Mouse (Mus musculus): ENCODE measurements at regions not wholly inside any gene's neighbourhood (a gene's known extent, or its start where the extent isn't known, plus 50 kb on each side); places are given as distances from the start of the nearest gene placed in this dataset.

DNA sequence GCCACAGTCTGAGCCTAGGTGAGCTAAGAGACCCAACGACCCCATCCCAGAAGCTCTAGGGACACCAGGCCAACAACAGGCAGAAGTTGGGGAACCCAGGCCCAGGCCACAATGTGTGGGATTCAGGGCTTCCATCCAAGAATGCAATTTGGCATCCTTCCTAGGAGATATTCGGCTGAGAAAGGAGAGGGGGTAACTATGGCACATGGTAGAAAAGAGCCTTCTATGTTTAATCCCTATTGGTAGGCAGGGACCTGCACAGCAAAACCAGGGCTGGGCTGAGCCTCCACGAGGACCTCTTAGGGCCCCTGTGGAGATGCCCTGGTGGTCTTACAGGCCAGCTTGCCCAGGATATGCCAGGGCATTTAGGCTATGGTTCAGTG is 71.8 kb downstream of the Zfp36l2 start:
- TF ChIP-seq CTCF (IDR thresholded peaks at IDR 0.05; ENCODE audit: control insufficient read depth, insufficient read depth, low read length) (no peak), POLR2A (IDR thresholded peaks at IDR 0.05; ENCODE audit: borderline replicate concordance, control insufficient read depth, low read depth, low read length) (no peak)
